Mouse (Mus musculus) megakaryocyte progenitor cell, adult 5-6 weeks (primary cell): ENCODE results near the gene Ntmt1. TPM values are rescaled to one million over a fixed set of nuclear protein-coding genes. Genes with fewer than 3 reads are reported as not detected.

Experiments
- ATAC-seq: replicated peaks from 2 replicates; pipeline ENCODE4 v1.8.0; 2016; ENCODE audit warnings: mild to moderate bottlenecking, moderate TSS enrichment, inconsistent platforms; ENCODE audit not compliant: poor library complexity
- total RNA-seq, 2 experiments: library from RNA; stranded (forward) in 1 of 2; stranded (reverse) in 1 of 2; fragments of 157-497, 149-512 nt in 1 of 2; fragments of 200-1000 nt in 1 of 2; gene quantifications; 2 replicates each; pipeline versions ENCODE4 v1.2.3 to v1.2.4; 2015 to 2017

Ntmt1 gene
- total RNA-seq, 2 experiments from 2014 or later = 19.9 to 20.2 TPM

DNA sequence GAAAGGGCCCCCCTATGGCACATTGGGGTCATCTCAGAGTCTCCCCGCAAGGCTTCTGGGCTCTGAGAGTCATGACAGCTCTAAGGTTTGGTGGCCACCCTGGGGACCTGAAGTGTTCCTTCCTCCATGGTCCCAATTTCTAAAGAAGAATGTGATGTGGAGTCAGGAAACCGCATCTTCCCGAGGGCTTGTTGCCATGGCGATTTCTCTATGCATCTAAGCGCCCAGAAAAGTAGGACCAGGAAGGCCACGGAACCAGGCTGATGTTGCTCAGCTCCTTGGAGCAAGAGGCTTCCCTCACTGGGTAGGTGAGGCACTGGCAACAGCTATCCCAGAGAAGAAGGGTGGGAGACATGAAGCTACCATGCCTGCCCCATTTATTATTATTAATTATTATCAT is 49.5 kb downstream of the Ntmt1 start:
- no peak for ATAC-seq

- no peak for ATAC-seq
Observed at GRCm38 (mm10) chr2:30859782-30860181, 52.2 kb downstream of the Ntmt1 start.

- no peak for ATAC-seq
Observed at GRCm38 (mm10) chr2:30862081-30862480, 54.5 kb downstream of the Ntmt1 start.

DNA sequence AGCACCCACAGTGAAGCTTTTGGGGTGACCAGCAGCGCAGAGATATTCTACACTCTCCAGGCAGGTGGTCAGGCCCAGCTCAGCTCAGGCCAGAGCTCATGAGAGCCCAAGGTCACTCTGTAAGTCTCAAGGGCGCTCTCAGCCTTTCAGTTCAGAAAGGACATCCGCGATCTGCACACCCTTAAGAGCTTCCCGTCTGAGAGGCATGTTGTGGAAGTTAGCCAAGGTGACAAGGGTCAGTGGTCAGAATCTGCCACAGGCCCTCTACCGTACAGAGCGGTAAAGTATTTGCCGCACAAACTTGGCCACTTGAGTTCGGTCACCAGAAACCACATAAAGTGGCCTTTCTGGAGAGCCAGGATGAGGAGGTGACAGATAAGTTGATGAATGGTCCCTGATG is 55.9 kb downstream of the Ntmt1 start:
- ATAC-seq = no peak

- no peak for ATAC-seq
Observed at GRCm38 (mm10) chr2:30864968-30865381, 57.3 kb downstream of the Ntmt1 start.

GRCm38 (mm10) chr2:30865426-30865825 is 57.8 kb downstream of the Ntmt1 start:
- ATAC-seq = no peak

GRCm38 (mm10) chr2:30870863-30871262 is 63.2 kb downstream of the Ntmt1 start:
- no peak for ATAC-seq

Other genes starting within 250 kb of the Ntmt1 start
- gene Cstad, start 212.8 kb upstream of the Ntmt1 start, total RNA-seq (2015) = 1.3 TPM in 1 of 2 replicates, not detected in the other
- not detected in 2 replicates for gene Cstad, start 212.8 kb upstream of the Ntmt1 start, total RNA-seq (2017)
- not detected in 2 replicates for gene 1700001O22Rik, start 4.2 kb upstream of the Ntmt1 start, total RNA-seq (2015)
- not detected in 2 replicates for gene 1700001O22Rik, start 4.2 kb upstream of the Ntmt1 start, total RNA-seq (2017)
- gene Asb6, start 22.5 kb downstream of the Ntmt1 start, total RNA-seq (2015) = 8.2 and 11.0 TPM in 2 replicates
- 23.9 and 24.2 TPM in 2 replicates for gene Asb6, start 22.5 kb downstream of the Ntmt1 start, total RNA-seq (2017)
- gene Prrx2, start 27.1 kb downstream of the Ntmt1 start, total RNA-seq (2015) = not detected in 2 replicates
- gene Prrx2, start 27.1 kb downstream of the Ntmt1 start, total RNA-seq (2017) = not detected in 2 replicates
- 0.17 and 1.1 TPM in 2 replicates for gene Ptges, start 122.0 kb downstream of the Ntmt1 start, total RNA-seq (2015)
- 0.71 and 2.6 TPM in 2 replicates for gene Ptges, start 122.0 kb downstream of the Ntmt1 start, total RNA-seq (2017)
- gene Tor1b, start 145.1 kb downstream of the Ntmt1 start, total RNA-seq (2015) = 28.6 and 29.4 TPM in 2 replicates
- gene Tor1b, start 145.1 kb downstream of the Ntmt1 start, total RNA-seq (2017) = 36.4 and 38.9 TPM in 2 replicates
- 63.5 and 65.1 TPM in 2 replicates for gene Tor1a, start 160.1 kb downstream of the Ntmt1 start, total RNA-seq (2015)
- 71.7 and 96.5 TPM in 2 replicates for gene Tor1a, start 160.1 kb downstream of the Ntmt1 start, total RNA-seq (2017)
- gene BC005624, start 174.4 kb downstream of the Ntmt1 start, total RNA-seq (2015) = 40.5 and 43.3 TPM in 2 replicates
- 68.0 and 73.9 TPM in 2 replicates for gene BC005624, start 174.4 kb downstream of the Ntmt1 start, total RNA-seq (2017)
- gene Usp20, start 174.5 kb downstream of the Ntmt1 start, total RNA-seq (2015) = 1.9 and 2.2 TPM in 2 replicates
- 2.7 TPM in 2 replicates for gene Usp20, start 174.5 kb downstream of the Ntmt1 start, total RNA-seq (2017)